In the genomic region with DNA sequence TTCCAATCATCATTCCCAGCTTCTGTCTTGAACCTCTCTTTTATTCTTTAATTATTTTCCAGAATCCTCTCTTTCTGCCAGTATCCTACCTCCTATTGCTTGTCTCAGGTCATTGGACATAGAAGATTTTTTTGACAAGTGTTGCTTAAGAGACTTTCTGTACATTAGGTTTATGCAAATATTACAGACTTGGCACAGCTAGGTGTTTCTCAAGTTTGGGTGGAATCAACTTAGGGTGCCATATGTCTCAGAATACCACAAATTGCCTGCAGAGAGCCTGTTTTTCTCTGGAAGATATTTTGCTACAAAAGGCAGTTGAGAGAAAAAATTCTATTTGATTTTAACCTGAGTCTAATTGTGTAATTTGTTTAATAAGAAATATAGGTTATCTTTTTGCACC, we compare ENCODE assay signal across 12 mouse cellular contexts.
"Had no signal": no experiment of that assay in that cellular context is flagged by ENCODE, and none has a peak within 500 bp of the region (broad histone marks: within the 10 kb centered on the region; RNA-seq: fewer than 3 reads in every experiment).

No protein-coding gene starts in this region.

- DNase-seq: liver, postnatal 0 days; lung, adult 2 months; lung, postnatal 14 days; lung, postnatal 4 days; midbrain, embryonic 14.5 days; retina, postnatal 1 day; right cerebral cortex, postnatal 25 days; right cerebral cortex, postnatal 4 days; spleen, adult 18-20 months; thymus, adult 2 months; thymus, postnatal 25 days; thymus, postnatal 4 days had no signal
